Mouse (Mus musculus) MEL (cell line): ENCODE results near the gene Nt5dc3. TPM values are rescaled to one million over a fixed set of nuclear protein-coding genes. Genes with fewer than 3 reads are reported as not detected.

ENCODE experiments used
- DNase-seq: peaks from one replicate; pipeline ENCODE4 v3.0.0; 2011; ENCODE audit warnings: low read depth, low spot score
- H3K27ac ChIP-seq: 2 replicates; pipeline ENCODE4 v1.5.1; 2012; ENCODE audit warnings: low read depth, mild to moderate bottlenecking, control low read depth, low read length, moderate library complexity; ENCODE audit not compliant: control insufficient read depth
- H3K27me3 ChIP-seq, 2 experiments: fragments of 150-350 bp in 1 of 2; sonication (generic) in 1 of 2; 2 replicates each; pipeline ENCODE4 v1.6.1; 2012; ENCODE audit warnings: low read length in 2 of 2, mild to moderate bottlenecking in 2 of 2, improper control_type of control experiment in 1 of 2, moderate library complexity in 1 of 2; ENCODE audit not compliant: insufficient read depth in 2 of 2, control insufficient read depth in 1 of 2
- H3K36me3 ChIP-seq, 2 experiments: 2 replicates each; pipeline ENCODE4 v1.6.1; 2012 to 2014; ENCODE audit warnings: low read length in 2 of 2, improper control_type of control experiment in 1 of 2, inconsistent platforms in 1 of 2, mild to moderate bottlenecking in 1 of 2; ENCODE audit not compliant: insufficient read depth in 2 of 2, control insufficient read depth in 1 of 2
- H3K4me1 ChIP-seq, 2 experiments: fragments of 150-350 bp in 1 of 2; sonication (generic) in 1 of 2; 2 replicates each; pipeline ENCODE4 v1.6.1; 2012; ENCODE audit warnings: low read length in 2 of 2, improper control_type of control experiment in 1 of 2, mild to moderate bottlenecking in 1 of 2; ENCODE audit not compliant: insufficient read depth in 2 of 2, control insufficient read depth in 1 of 2
- H3K4me3 ChIP-seq, 2 experiments: fragments of 150-350 bp in 1 of 2; sonication (generic) in 1 of 2; 2 replicates each; pipeline ENCODE4 v1.5.1; 2012; ENCODE audit warnings: low read depth in 2 of 2, low read length in 2 of 2, mild to moderate bottlenecking in 2 of 2, moderate library complexity in 2 of 2, control low read depth in 1 of 2, improper control_type of control experiment in 1 of 2; ENCODE audit not compliant: control insufficient read depth in 1 of 2, insufficient read depth in 1 of 2
- H3K79me2 ChIP-seq: 2 replicates; pipeline ENCODE4 v1.6.1; 2012; ENCODE audit warnings: mild to moderate bottlenecking, low read length, moderate library complexity; ENCODE audit not compliant: control insufficient read depth, poor library complexity, insufficient read depth
- H3K9ac ChIP-seq: 2 replicates; pipeline ENCODE4 v1.6.1; 2012; ENCODE audit warnings: low read depth, mild to moderate bottlenecking, control low read depth, low read length, moderate library complexity; ENCODE audit not compliant: control insufficient read depth, poor library complexity, severe bottlenecking
- H3K9me3 ChIP-seq: fragments of 150-350 bp; sonication (generic); replicated peaks from 2 replicates; pipeline ENCODE4 v1.6.1; 2012; ENCODE audit warnings: mild to moderate bottlenecking, low read length, improper control_type of control experiment, moderate library complexity; ENCODE audit not compliant: insufficient read depth
- BHLHE40 ChIP-seq: IDR thresholded peaks from 2 replicates; pipeline ENCODE4 v1.6.1; 2012; ENCODE audit warnings: low read depth, mild to moderate bottlenecking, inconsistent platforms, low read length, improper control_type of control experiment, borderline replicate concordance
- CTCF ChIP-seq, 3 experiments: IDR thresholded peaks in 2 of 3; conservative IDR thresholded peaks in 1 of 3; 2 replicates each; pipeline ENCODE4 v1.5.1; 2011 to 2012; ENCODE audit warnings: low read length in 3 of 3, low read depth in 2 of 3, mild to moderate bottlenecking in 2 of 3, improper control_type of control experiment in 1 of 3, inconsistent platforms in 1 of 3, mixed read lengths in 1 of 3, moderate library complexity in 1 of 3; ENCODE audit not compliant: control insufficient read depth in 1 of 3, insufficient read depth in 1 of 3, poor library complexity in 1 of 3, severe bottlenecking in 1 of 3
- EP300 ChIP-seq, 2 experiments: IDR thresholded peaks; 2 replicates each; pipeline ENCODE4 v1.6.1; 2011; ENCODE audit warnings: improper control_type of control experiment in 2 of 2, low read length in 2 of 2, low read depth in 1 of 2, mild to moderate bottlenecking in 1 of 2
- GABPA ChIP-seq: IDR thresholded peaks from 2 replicates; pipeline ENCODE4 v1.6.1; 2012; ENCODE audit warnings: low read depth, mild to moderate bottlenecking, inconsistent platforms, low read length, improper control_type of control experiment, moderate library complexity
- HCFC1 ChIP-seq: IDR thresholded peaks from 2 replicates; pipeline ENCODE4 v1.6.1; 2012; ENCODE audit warnings: low read depth, mild to moderate bottlenecking, inconsistent platforms, low read length, improper control_type of control experiment, moderate library complexity
- MAFK ChIP-seq: IDR thresholded peaks from 2 replicates; pipeline ENCODE4 v1.6.1; 2011; ENCODE audit warnings: low read depth, mild to moderate bottlenecking, low read length, improper control_type of control experiment, borderline replicate concordance
- NRF1 ChIP-seq: IDR thresholded peaks from 2 replicates; pipeline ENCODE4 v1.6.1; 2014; ENCODE audit warnings: low read depth, mild to moderate bottlenecking, inconsistent platforms, low read length, improper control_type of control experiment, moderate library complexity; ENCODE audit not compliant: poor library complexity, insufficient read depth, severe bottlenecking
- POLR2AphosphoS2 ChIP-seq: IDR thresholded peaks from 2 replicates; pipeline ENCODE4 v1.6.1; 2011; ENCODE audit warnings: low read length, improper control_type of control experiment
- POLR2AphosphoS5 ChIP-seq: IDR thresholded peaks from 2 replicates; pipeline ENCODE4 v1.6.1; 2012; ENCODE audit warnings: low read depth, borderline replicate concordance, mild to moderate bottlenecking, inconsistent platforms, low read length, moderate library complexity, mixed read lengths
- SMC3 ChIP-seq: IDR thresholded peaks from 2 replicates; pipeline ENCODE4 v1.6.1; 2011; ENCODE audit warnings: low read depth, low read length, improper control_type of control experiment
- TBP ChIP-seq: IDR thresholded peaks from 2 replicates; pipeline ENCODE4 v1.8.0; 2011; ENCODE audit warnings: low read depth, low read length, improper control_type of control experiment
- USF2 ChIP-seq, 2 experiments: IDR thresholded peaks; 2 replicates each; pipeline ENCODE4 v1.6.1; 2011 to 2012; ENCODE audit warnings: improper control_type of control experiment in 2 of 2, low read length in 2 of 2, borderline replicate concordance in 1 of 2, inconsistent platforms in 1 of 2, low read depth in 1 of 2, mild to moderate bottlenecking in 1 of 2; ENCODE audit not compliant: insufficient read depth in 1 of 2
- ZKSCAN1 ChIP-seq: IDR thresholded peaks from 2 replicates; pipeline ENCODE4 v1.6.1; 2012; ENCODE audit warnings: low read depth, mild to moderate bottlenecking, inconsistent platforms, low read length, improper control_type of control experiment, moderate library complexity
- polyA plus RNA-seq, 2 experiments: library from polyadenylated mRNA; stranded (reverse) in 1 of 2; unstranded in 1 of 2; fragments of >175 nt in 1 of 2; fragments of >200 nt in 1 of 2; gene quantifications; 2 replicates each; pipeline versions ENCODE4 v1.2.1 to v1.2.4; 2012; ENCODE audit warnings: low replicate concordance in 2 of 2, low read depth in 1 of 2; ENCODE audit not compliant: insufficient read length in 2 of 2, insufficient read depth in 1 of 2, missing spikeins in 1 of 2
- total RNA-seq: library from RNA; depleted of rRNA; stranded (reverse); fragments of 300-350 nt; gene quantifications from 2 replicates; pipeline ENCODE4 v1.2.3, GENCODE M21; 2012

The Nt5dc3 gene
- total and polyA plus RNA-seq, 3 experiments: 9.7 to 15.6 TPM; not detected in 1

- no peaks in the 10 kb centered on the region for H3K79me2 ChIP-seq
- H3K4me3 ChIP-seq: no peak overlapping the region
- peaks cover 0 to 5% of the 10 kb centered on the region in 2 experiments; a peak in 2 of 4 replicates for H3K36me3 ChIP-seq
- H3K27me3 ChIP-seq: no peaks in the 10 kb centered on the region
- no peak overlapping the region for H3K9ac ChIP-seq
- no peaks in the 10 kb centered on the region for H3K9me3 ChIP-seq
- peaks cover 6 to 9% of the 10 kb centered on the region in 2 experiments for H3K4me1 ChIP-seq
- no peak for DNase-seq
- TF ChIP-seq SMC3 (no peak), NRF1 (no peak), GABPA (no peak), POLR2AphosphoS2 (no peak)
- no peak overlapping the region for H3K27ac ChIP-seq
Observed at GRCm38 (mm10) chr10:86762384-86762730, 16.4 kb upstream of the Nt5dc3 start.

GRCm38 (mm10) chr10:86763672-86764071 lies 15.1 kb upstream of the Nt5dc3 start, which contains the start of gene Gm49358:
TSS of gene Gm49358 (plus strand) at chr10:86763972.
- H3K27ac ChIP-seq: no peak within 1 kb of the TSS
- DNase-seq: no peak
- H3K9me3 ChIP-seq: no peaks in the 10 kb centered on the region
- H3K36me3 ChIP-seq: no peaks in the 10 kb centered on the region
- H3K4me3 ChIP-seq: no peak within 1 kb of the TSS
- no peaks in the 10 kb centered on the region for H3K27me3 ChIP-seq
- no peaks in the 10 kb centered on the region for H3K4me1 ChIP-seq
- no peaks in the 10 kb centered on the region for H3K79me2 ChIP-seq
- H3K9ac ChIP-seq: no peak within 1 kb of the TSS
- TF ChIP-seq SMC3 (no peak), ZKSCAN1 (no peak)

DNA sequence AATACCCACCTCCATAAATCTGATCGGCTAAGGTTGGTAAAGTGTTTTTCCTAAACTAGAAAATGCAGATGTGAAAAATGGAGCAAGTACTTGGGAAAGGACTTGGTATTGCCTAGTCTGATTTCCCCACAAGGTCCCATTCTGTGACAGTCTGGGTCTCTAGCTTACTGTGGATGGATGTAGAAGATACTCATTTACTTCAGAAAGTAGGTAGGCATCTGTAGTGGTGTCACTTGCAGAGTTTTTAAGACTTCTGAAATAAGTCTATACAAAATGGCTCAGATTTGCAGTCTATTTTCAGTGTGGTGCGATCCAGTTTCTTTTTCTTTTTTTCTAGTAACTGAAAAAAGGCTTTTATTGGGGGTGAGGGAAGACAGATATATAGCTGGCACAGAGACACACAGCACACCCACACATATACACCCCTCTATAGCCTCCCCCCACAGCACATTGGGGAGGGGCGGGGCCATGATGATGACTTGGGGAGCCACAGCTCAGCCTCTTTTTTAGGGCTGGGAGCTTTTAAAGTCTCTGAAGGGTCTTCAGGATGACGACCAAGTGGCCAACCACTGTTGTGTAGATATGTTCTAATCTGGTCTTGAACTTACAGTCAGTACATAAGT lies 13.3 kb upstream of the Nt5dc3 start:
- H3K9ac ChIP-seq: no peak overlapping the region
- no peaks in the 10 kb centered on the region for H3K9me3 ChIP-seq
- TF ChIP-seq TBP: no peak
- no peak for TF ChIP-seq NRF1
- TF ChIP-seq EP300 (IDR thresholded peaks at IDR 0.05; ENCODE audit: low read depth in 1 of 2, low read length in 2 of 2): no peak
- no peak for TF ChIP-seq POLR2AphosphoS2
- no peak for TF ChIP-seq HCFC1
- TF ChIP-seq SMC3: no peak
- no peak for TF ChIP-seq MAFK
- no peak for TF ChIP-seq USF2 (IDR thresholded peaks at IDR 0.05; ENCODE audit: borderline replicate concordance in 1 of 2, insufficient read depth in 1 of 2, low read depth in 1 of 2, low read length in 2 of 2)
- TF ChIP-seq POLR2AphosphoS5: no peak
- no peak for TF ChIP-seq BHLHE40
- no peak for TF ChIP-seq CTCF (IDR thresholded peaks at IDR 0.05 in 2 of 3, conservative IDR thresholded peaks at IDR 0.05 in 1 of 3; ENCODE audit: control insufficient read depth in 1 of 3, insufficient read depth in 1 of 3, low read depth in 2 of 3, low read length in 3 of 3, poor library complexity in 1 of 3, severe bottlenecking in 1 of 3)
- no peaks in the 10 kb centered on the region for H3K27me3 ChIP-seq
- no peak for DNase-seq
- H3K36me3 ChIP-seq: no peaks in the 10 kb centered on the region
- no peak overlapping the region for H3K27ac ChIP-seq
- no peak overlapping the region for H3K4me3 ChIP-seq
- no peaks in the 10 kb centered on the region for H3K4me1 ChIP-seq
- H3K79me2 ChIP-seq: no peaks in the 10 kb centered on the region
